Mouse (Mus musculus) gonadal fat pad, adult 2 months (tissue): ENCODE measurements around the gene Senp7. TPM values are rescaled to one million over a fixed set of nuclear protein-coding genes. Genes with fewer than 3 reads are reported as not detected.
"Not testable (repeated sequence)": the region's sequence is repeated elsewhere in the genome, so short reads cannot be mapped to it uniquely, and the experiment has no call there.

Experiments
- DNase-seq: peaks from one replicate; pipeline ENCODE4 v3.0.0-alpha.2; 2012; ENCODE audit warnings: low read depth
- polyA plus RNA-seq: library from polyadenylated mRNA; depleted of rRNA; stranded (reverse); fragments of >200 nt; gene quantifications from 2 replicates; pipeline ENCODE4 v1.2.3, GENCODE M21; 2012; rRNA removed

Senp7 gene
- polyA plus RNA-seq, result 4.3 and 4.5 TPM in 2 replicates

- not testable (repeated sequence) for DNase-seq
Measured at GRCm38 (mm10) chr16:56048038-56048437, at the start of gene Senp7. Senp7 (plus strand) TSS chr16:56048338.

GRCm38 (mm10) chr16:56006798-56007197, 41.3 kb upstream of the Senp7 start:
- no peak for DNase-seq

GRCm38 (mm10) chr16:56008862-56009261, 39.3 kb upstream of the Senp7 start:
- no peak for DNase-seq

DNA sequence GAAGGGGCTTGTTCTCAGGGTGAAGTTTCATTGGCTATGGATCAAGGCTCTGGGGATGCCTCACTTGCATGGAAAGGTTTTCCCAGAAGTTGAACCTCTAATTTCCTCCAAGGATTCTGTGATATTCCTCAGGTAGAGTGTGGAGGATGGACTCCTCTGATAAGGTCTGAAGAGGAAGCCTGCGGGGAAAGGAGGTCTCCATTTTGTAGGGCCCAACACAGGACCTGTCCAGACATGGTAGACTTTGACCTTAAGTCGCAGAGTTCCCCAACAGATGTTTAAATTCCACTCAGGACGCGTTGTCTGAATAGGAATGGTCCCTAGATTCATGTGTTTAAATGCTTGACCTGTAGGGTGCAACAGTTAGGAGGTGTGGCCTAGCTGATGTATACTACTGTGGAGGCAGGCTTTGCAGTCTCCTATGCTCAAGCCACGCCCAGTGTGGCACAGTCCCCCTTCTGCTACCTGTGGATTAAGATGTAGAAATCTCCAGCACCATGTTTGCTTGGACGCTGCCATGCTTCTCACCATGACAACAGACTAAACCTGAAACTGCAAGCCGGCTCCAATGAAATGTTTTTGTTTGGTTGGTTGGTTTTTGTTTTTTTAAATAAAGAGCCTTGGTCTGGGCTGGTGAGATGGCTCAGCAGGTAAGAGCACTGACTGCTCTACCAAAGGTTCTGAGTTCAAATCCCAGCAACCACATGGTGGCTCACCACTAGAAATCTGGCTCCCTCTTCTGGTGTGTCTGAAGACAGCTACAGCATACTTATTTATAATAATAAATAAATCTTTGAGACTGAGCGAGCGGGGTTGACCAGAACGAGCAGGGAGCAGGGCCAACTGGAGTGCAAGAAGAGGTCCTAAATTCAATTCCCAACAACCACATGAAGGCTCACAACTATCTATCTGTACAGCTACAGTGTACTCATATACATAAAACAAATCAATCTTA, 35.1 kb upstream of the Senp7 start:
- no peak for DNase-seq

- DNase-seq, result no peak
Measured at GRCm38 (mm10) chr16:56014076-56014475, 34.1 kb upstream of the Senp7 start.

DNA sequence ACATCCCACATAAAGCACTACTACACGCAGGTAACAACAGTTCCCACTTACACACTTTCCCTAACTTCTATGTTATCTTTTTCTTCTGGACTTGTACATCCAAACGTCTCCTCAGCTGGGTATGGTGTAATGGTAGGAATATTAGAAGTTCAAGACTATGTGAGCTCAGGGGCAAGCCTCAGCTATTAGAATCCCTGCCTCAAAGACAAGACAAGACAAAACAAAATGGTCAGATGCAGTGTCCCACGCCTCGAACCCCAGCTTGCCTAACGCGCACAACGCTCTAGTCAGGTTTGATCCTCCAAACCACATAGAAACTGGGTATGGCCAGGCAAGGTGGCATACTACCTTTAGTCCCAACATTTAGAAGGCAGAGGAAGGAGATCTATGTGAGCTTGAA, 28.5 kb upstream of the Senp7 start:
- DNase-seq, result no peak

DNA sequence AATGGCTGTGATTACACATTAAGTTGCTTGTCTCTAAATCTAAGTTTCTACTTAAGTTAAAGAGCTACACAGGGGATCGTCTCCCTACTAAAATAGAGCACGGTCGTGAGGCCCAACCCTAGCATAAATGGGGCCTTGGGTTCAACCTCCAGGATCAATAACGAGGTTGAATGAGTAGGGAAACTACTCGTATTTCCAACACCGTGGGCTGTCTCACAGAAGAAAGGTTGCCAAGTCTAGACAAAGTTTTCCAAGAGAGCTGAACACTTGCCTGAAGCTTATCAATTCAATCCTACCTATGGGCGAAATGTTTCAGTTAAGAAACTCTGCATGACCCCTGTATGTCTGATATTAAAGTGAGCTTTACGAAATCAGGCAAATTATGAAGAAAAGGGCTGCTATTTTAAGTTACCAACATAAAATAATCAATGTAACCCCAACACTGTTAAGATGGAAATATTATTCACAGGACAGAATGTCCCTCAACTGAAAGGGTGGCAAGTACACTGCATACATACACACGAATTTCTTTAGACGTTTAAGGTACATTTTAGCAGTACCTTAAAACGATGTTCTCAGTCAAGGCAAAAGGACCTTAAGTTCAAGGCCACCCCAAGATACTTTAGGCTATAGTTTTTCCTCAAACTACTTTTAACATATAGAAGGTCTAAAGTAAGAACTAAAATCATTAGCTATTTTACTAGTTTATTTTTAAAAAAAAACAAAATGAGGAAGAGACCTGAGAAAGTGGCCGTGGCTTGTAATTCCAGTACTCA, 20.1 kb upstream of the Senp7 start:
- no peak for DNase-seq

DNA sequence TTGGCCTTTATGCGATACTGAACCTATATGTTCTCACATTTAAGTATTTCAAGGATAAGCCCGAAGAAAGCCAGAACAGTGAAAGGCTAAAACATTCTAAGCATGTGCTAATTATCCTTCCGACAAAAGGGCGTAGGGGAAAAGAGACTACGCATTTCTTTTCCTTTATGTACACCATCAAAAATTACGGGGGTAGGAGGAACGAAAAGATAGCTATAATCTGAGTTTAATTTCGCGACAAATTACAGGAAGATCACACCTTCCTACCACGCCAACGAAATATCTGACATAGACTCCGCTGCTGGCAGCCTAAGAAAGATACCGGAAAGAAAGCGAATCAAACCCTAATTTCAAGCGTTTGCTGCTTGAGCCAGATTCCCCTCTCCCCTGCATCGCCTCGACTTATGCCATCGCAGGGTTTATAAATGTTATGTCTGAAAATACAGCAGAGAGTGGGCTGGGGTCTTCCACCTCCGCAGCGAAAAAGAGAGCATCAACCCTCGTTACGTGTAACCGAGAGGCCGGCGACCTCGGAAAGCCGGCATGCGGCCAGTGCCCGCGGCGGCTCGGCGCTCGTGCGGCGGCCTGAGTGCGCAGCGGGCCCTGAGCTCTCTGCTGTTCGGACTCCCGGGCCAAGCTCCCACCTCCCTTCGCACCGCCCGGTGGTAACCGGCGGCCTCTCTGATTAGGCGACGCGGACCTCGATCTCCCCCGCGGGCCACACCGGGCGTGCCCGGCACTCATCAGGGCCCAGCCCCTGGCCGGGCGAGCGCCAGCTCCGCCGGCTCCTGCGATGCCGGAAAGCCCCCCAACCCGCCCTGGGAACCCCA, 19.2 kb upstream of the Senp7 start:
- DNase-seq, result no peak

DNA sequence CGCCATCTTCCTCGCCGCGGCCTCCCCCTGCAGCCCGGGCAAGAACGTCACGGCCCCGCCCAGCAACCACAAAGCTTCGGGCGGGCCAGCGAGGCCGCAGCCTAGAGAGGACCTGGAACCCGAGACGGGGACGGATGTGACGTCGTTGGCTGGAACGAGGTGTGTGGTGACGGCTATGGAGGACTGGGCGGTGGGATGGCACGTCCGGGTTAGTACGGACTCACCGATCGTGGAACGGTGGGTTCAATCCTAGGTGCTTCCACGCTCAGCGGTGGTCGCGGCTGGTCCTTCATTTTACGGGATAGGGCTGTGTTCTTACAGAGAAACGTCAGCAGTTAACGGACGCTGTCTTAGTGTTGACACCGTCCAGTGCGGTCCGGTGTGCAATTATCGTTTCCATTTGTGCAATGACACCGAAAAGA, 18.5 kb upstream of the Senp7 start, which contains the start of gene Pcnp:
TSS of gene Pcnp (minus strand) at position 79 of the 422 bp plus-strand sequence.
- DNase-seq, result peak; percentile 79

DNA sequence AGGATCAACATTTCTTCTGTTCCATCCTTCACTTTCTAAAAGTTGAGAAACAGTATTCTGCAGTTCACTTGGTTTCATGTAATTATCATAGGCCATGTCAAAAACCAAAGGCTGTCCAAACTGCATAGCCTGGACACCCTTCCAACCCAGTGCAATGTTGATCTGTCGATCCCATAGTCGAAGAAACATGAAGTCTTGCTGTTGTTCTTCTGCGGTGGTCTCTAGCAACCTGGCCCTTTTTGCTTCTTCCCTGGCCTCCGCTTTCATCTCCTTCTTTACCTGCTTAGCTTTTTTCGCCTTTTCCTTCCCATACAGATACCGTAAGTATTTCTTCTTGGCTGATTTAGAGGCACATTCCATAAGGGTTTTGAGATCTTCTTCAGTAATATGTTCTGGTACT, 13.6 kb upstream of the Senp7 start:
- DNase-seq, result no peak

DNA sequence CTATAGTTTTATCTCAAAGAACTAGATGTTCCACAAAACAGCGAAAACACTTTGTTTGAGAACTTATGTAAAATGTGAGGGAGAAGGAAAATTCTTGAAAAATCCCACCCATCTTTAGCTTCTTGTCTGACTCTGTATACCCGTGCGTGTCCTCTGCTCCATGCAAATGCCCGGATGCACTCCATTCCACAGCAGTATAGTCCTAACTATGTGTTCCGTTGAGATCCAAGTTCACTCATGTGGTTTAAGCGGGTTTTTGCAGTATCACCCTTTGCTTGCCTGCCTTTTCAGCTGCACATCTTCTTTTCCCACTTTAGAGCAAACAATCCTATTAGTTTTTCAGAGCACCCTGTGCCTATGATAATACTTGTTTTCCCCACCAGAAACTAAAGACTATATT, 11.6 kb upstream of the Senp7 start:
- DNase-seq, result no peak

GRCm38 (mm10) chr16:56037138-56038010, 10.8 kb upstream of the Senp7 start, which contains the start of gene Trmt10c:
Trmt10c (minus strand) TSS chr16:56037819.
- DNase-seq, result no peak

DNA sequence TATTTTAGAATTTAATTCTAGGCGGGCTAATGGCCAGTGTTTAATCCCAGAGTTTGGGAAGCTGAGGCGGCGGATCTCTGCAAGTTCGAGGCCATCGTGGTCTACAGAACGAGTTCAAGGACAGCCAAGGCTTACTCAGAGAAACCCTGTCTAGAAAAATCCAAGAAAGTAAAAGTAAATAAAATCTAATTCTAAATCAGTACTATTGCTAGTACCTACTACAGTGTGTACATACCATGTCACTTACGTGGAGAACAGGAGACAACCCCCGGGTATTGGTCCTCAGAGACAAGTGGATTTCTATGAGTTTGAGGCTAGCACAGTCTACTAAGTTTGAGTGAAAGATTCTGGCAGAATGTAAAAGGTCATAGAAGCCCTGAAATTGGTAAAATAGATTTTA, 10.0 kb upstream of the Senp7 start:
- no peak for DNase-seq

- no peak for DNase-seq
Measured at GRCm38 (mm10) chr16:56055911-56056310, 7.8 kb downstream of the Senp7 start.

GRCm38 (mm10) chr16:56056944-56057590, 8.9 kb downstream of the Senp7 start:
- no peak for DNase-seq

DNA sequence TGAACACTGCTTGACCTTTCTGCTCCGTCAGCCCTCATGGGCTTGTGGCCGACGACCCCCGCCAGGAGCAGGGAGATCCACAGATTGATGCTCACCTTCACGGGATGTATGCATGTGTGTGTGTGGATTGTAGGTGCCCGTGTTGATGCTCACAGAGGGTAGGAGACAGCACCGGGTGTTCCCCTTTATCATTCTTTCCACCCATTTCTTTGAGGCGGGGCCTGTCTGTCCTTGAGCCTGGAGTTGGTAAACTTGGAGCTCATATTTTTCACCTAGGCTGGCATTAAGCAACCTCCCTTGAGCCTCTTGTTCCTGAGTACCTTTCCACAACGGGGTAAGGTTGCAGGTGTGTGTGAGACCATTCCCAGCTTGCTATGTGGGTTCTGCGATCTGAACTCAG, 10.0 kb downstream of the Senp7 start:
- no peak for DNase-seq

DNA sequence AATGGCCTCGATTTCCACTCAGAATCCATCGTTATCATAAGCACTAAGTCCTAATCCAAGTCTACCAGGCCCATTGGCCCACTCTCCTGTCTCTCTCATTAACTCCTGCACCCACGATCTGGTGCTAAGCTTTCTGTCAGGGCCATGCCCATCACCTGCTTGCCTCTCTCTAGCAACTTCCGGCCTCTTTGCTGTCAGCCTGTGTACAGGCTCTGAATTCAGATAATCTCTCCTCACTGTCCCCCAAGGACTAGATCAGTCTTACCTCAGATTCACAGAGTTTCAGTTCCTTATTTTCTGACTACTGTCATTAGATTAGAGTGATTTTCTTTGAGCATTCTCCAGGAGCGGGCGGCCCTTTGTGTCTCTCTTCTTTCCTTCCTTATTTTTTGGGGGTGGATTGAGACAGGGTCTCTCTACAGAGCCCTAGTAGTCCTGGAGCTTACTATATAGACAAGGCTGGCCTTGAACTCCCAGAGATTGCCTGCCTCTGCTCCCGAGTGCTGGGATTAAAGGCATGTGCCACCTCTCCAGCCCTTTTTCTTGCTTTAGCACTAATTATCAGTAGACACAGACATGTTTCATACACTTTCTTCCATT, 14.0 kb downstream of the Senp7 start:
- no peak for DNase-seq

- no peak for DNase-seq
Measured at GRCm38 (mm10) chr16:56062981-56063380, 14.8 kb downstream of the Senp7 start.

GRCm38 (mm10) chr16:56064334-56064990, 16.3 kb downstream of the Senp7 start:
- no peak for DNase-seq
